Mouse (Mus musculus) 3134 (cell line): Measurements from ENCODE around the gene Lrp11.
"Not testable (repeated sequence)": the region's sequence is repeated elsewhere in the genome, so short reads cannot be mapped to it uniquely, and the experiment has no call there.

Experiments
- DNase-seq: peaks from one replicate; pipeline ENCODE4 v3.0.0-alpha.2; 2011; ENCODE audit warnings: low spot score; ENCODE audit not compliant: insufficient read length; ENCODE audit errors: extremely low read depth

The Lrp11 gene

GRCm38 (mm10) chr10:7589592-7590233, at the start of gene Lrp11:
Gene Lrp11 (plus strand): TSS chr10:7589800.
- peak; percentile 84 for DNase-seq

- DNase-seq = no peak
These were observed 11.6 kb upstream of the Lrp11 start for GRCm38 (mm10) chr10:7578002-7578401.

GRCm38 (mm10) chr10:7581401-7581800, 8.2 kb upstream of the Lrp11 start:
- DNase-seq = no peak

- no peak for DNase-seq
These were observed 7.3 kb upstream of the Lrp11 start for GRCm38 (mm10) chr10:7582157-7582890.

- DNase-seq = no peak
These were observed 6.6 kb upstream of the Lrp11 start for GRCm38 (mm10) chr10:7582891-7583557.

GRCm38 (mm10) chr10:7586771-7587170, 2.8 kb upstream of the Lrp11 start:
- no peak for DNase-seq

- DNase-seq = no peak
These were observed 662 bp downstream of the Lrp11 start for GRCm38 (mm10) chr10:7590234-7590689.

GRCm38 (mm10) chr10:7590792-7591191, 1.2 kb downstream of the Lrp11 start:
- DNase-seq = no peak

- DNase-seq = no peak
These were observed 5.2 kb downstream of the Lrp11 start for GRCm38 (mm10) chr10:7594797-7595196.

- DNase-seq = no peak
These were observed 6.7 kb downstream of the Lrp11 start for GRCm38 (mm10) chr10:7596251-7596650.

GRCm38 (mm10) chr10:7598177-7598576, 8.6 kb downstream of the Lrp11 start:
- no peak for DNase-seq

GRCm38 (mm10) chr10:7600647-7601046, 11.0 kb downstream of the Lrp11 start:
- peak; percentile 39 for DNase-seq

- no peak for DNase-seq
These were observed 15.6 kb downstream of the Lrp11 start for GRCm38 (mm10) chr10:7605168-7605567.

GRCm38 (mm10) chr10:7606437-7606836, 16.8 kb downstream of the Lrp11 start:
- DNase-seq = no peak

- no peak for DNase-seq
These were observed 19.0 kb downstream of the Lrp11 start for GRCm38 (mm10) chr10:7608611-7609010.

GRCm38 (mm10) chr10:7611647-7612046, 22.0 kb downstream of the Lrp11 start:
- DNase-seq = no peak

- not testable (repeated sequence) for DNase-seq
These were observed 22.6 kb downstream of the Lrp11 start for GRCm38 (mm10) chr10:7612210-7612609.

GRCm38 (mm10) chr10:7614834-7615233, 25.2 kb downstream of the Lrp11 start:
- DNase-seq = no peak

GRCm38 (mm10) chr10:7617146-7617545, 27.5 kb downstream of the Lrp11 start:
- not testable (repeated sequence) for DNase-seq

- not testable (repeated sequence) for DNase-seq
These were observed 28.0 kb downstream of the Lrp11 start for GRCm38 (mm10) chr10:7617556-7617955.

GRCm38 (mm10) chr10:7619821-7620241, 30.2 kb downstream of the Lrp11 start:
- no peak for DNase-seq

- DNase-seq = no peak
These were observed 31.1 kb downstream of the Lrp11 start for GRCm38 (mm10) chr10:7620723-7621122.
